Mouse (Mus musculus) brain, embryonic 14.5 days (tissue): ENCODE measurements around the gene Dapk2.

Source experiments
- CTCF ChIP-seq: fragments of 200-500 bp; IDR thresholded peaks from 2 replicates; pipeline ENCODE4 v1.5.1; 2012; ENCODE audit warnings: inconsistent platforms, mild to moderate bottlenecking, moderate library complexity, borderline replicate concordance; ENCODE audit not compliant: insufficient read depth, insufficient read length; ENCODE audit errors: extremely low read depth
- POLR2A ChIP-seq: fragments of 200-500 bp; IDR thresholded peaks from 2 replicates; pipeline ENCODE4 v1.6.1; 2012; ENCODE audit warnings: mild to moderate bottlenecking, inconsistent platforms, borderline replicate concordance; ENCODE audit not compliant: poor library complexity, insufficient read depth, insufficient read length, severe bottlenecking; ENCODE audit errors: extremely low read depth

GRCm38 (mm10) chr9:66275267-66275991, 117.4 kb downstream of the Dapk2 start:
- no peak for TF ChIP-seq CTCF
- TF ChIP-seq POLR2A, result no peak
